Mouse (Mus musculus): ENCODE results near the gene Ppp1cc.

GRCm38 (mm10) chr5:122212125-122212524 lies 54.0 kb downstream of the Ppp1cc start:
- TF ChIP-seq CTCF (IDR thresholded peaks at IDR 0.05; ENCODE audit: borderline replicate concordance, control insufficient read depth, extremely low read depth, insufficient read depth, low read length, poor library complexity) (no peak), POLR2A (IDR thresholded peaks at IDR 0.05; ENCODE audit: control insufficient read depth, extremely low read depth, insufficient read depth, low read length, poor library complexity) (no peak)

Measured in thymus, adult 2 months (tissue).